Mouse (Mus musculus): Measurements from ENCODE around the gene Gm28729. TPM values are rescaled to one million over a fixed set of nuclear protein-coding genes. Genes with fewer than 3 reads are reported as not detected.

Gm28729 gene
- polyA plus RNA-seq, 1 experiment from 2014 or later = not detected

DNA sequence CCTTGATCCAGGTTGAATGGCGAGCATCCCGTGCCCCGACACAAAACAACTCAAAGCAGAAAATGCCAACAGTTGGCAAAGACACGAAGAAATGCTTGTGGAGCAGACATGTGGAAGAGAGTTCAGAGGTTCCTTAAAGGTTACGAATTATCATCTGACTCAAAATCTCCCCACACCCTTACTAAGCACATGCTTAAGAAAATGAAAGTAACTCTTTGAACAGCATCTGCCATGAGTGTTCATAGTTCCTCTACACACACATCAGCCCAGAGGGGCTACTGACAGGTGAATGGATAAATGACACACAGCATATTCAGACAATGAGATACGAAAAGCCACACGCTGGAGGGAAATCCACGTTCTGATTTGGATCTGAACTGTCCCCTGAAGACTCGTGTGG is 75.5 kb downstream of the Gm28729 start:
- Histone ChIP-seq H3K36me3 (no peaks in the 10 kb centered on the region), H3K4me3 (no peak overlapping the region), H3K9me3 (replicated peaks) (no peaks in the 10 kb centered on the region), H3K27me3 (ENCODE audit: low read depth, poor library complexity, severe bottlenecking) (no peaks in the 10 kb centered on the region), H3K4me1 (no peaks in the 10 kb centered on the region), H3K27ac (replicated peaks) (no peak overlapping the region)
- no peak for DNase-seq (ENCODE audit: low spot score)
- 92% methylated on average over 9 of the region's 9 CpGs for WGBS

DNA sequence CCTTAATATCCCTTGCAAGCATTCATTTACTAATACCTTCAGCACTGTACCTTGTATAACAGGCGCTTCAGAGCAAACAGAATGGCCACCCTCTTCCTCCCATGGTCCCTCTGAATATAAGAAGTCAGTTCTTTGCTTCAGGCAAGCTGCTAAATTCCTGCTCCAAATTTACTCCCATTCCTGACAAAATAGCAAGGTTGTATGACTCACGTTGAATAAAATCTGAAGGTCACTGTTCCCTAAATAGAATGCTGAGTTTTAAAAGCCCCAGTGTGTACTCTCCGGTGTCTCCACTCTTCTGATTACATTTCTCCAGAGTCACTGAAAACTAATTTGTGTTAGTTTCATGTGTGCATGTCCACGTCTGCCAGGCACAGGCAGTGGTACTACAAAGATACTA is 79.7 kb downstream of the Gm28729 start:
- 88% methylated on average over 4 of the region's 4 CpGs for WGBS

DNA sequence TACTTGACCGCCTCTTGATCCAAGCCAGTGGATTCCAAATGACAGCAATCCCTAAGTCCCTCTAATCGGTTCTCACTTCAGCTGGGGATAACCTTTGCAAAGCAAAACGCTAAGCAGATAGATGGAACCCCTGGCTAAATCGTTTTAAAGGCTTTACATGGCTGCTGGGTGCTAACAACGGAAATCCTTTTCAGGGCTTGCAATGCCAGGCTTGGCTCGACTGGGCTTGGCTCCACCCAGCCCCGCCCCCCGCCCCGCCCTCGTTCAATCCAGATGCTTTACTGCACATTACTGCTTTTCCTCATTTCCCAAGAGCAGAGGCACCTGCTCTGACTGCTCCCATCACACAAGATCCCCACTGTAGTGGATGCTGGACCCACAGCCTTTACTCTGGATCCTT is 83.0 kb downstream of the Gm28729 start:
- Histone ChIP-seq H3K9me3 (replicated peaks) (no peaks in the 10 kb centered on the region), H3K4me1 (peaks cover 28% of the 10 kb centered on the region), H3K36me3 (no peaks in the 10 kb centered on the region), H3K27ac (replicated peaks) (peak overlapping the region; percentile 6; the same call in 1 of the 2 replicates), H3K27me3 (ENCODE audit: low read depth, poor library complexity, severe bottlenecking) (peaks cover 46% of the 10 kb centered on the region), H3K4me3 (peak overlapping the region; percentile 31)
- 15% methylated on average over 10 of the region's 10 CpGs for WGBS
- DNase-seq (ENCODE audit: low spot score) = peak; percentile 22

More for the DNA sequence above, 79.7 kb downstream of the Gm28729 start:
- Histone ChIP-seq H3K36me3 (no peaks in the 10 kb centered on the region), H3K27me3 (ENCODE audit: low read depth, poor library complexity, severe bottlenecking) (peaks cover 17% of the 10 kb centered on the region), H3K9me3 (replicated peaks) (no peaks in the 10 kb centered on the region), H3K27ac (replicated peaks) (no peak overlapping the region), H3K4me3 (no peak overlapping the region), H3K4me1 (peaks cover 10% of the 10 kb centered on the region)
- DNase-seq (ENCODE audit: low spot score) = no peak

DNA sequence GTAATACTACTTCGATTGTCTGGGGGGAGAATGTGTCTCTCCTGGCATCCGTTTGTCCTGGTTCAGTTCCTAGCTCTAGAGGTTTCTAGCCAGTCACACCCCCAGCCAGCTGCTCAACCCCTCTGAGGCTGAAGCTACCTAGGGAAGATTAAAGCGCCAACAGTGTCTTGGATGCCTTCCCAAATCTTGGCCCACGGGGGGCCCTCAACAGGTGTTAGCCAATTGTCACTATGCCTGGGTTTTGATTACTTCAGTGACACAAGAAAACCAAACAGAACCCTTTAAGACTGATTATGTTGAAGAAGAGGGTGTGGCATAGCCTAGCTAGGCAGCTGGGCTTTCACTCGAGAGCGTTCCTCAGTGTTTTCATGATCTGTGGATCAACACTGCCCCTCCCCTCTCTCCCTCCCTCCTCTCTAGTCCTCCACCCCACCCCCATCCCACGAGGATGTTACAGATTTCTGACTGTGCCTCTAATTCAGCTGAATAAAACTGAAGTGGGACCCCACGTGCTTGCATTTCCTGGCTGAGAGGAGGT is 86.7 kb downstream of the Gm28729 start:
- Histone ChIP-seq H3K4me1 (peaks cover 33% of the 10 kb centered on the region), H3K36me3 (no peaks in the 10 kb centered on the region), H3K27ac (replicated peaks) (peak overlapping the region; percentile 79), H3K4me3 (peak overlapping the region; percentile 57), H3K9me3 (replicated peaks) (no peaks in the 10 kb centered on the region), H3K27me3 (ENCODE audit: low read depth, poor library complexity, severe bottlenecking) (peaks cover 68% of the 10 kb centered on the region)
- 3% methylated on average over 8 of the region's 8 CpGs for WGBS
- DNase-seq (ENCODE audit: low spot score) = no peak

DNA sequence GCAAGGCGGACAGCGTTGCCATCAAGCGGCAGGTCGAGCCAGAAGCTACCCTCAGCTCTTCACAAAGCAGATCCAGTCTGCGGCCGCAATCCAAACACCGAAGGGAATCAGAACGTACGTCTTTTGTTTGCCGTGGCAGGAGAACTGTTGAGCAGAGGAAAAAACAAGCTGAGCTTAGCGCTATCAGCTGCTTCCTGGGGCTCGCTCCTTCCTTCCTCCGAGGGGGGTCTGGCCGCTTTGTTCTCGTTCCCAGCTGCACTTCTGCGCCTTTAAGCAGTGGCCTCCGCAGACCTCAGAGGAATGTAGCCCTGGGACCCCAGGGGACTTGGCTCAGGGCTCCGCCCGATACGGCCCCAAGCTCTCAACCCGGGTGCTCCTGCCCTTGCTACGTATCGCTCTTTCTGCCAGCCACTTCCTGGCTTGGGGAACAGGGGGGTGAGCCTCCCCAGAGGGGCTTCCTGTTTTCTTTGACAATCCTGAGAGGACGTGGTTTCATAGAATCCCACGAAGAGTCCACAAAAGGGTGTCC is 87.2 kb downstream of the Gm28729 start:
- peak overlapping the region; percentile 79 for H3K27ac ChIP-seq (replicated peaks)
- peaks cover 68% of the 10 kb centered on the region for H3K27me3 ChIP-seq (ENCODE audit: low read depth, poor library complexity, severe bottlenecking)
- DNase-seq (ENCODE audit: low spot score) = peak; percentile 71
- under 1% methylated on average over 25 of the region's 25 CpGs for WGBS
- peaks cover 33% of the 10 kb centered on the region for H3K4me1 ChIP-seq
- peak overlapping the region; percentile 57 for H3K4me3 ChIP-seq
- no peaks in the 10 kb centered on the region for H3K9me3 ChIP-seq (replicated peaks)
- no peaks in the 10 kb centered on the region for H3K36me3 ChIP-seq

DNA sequence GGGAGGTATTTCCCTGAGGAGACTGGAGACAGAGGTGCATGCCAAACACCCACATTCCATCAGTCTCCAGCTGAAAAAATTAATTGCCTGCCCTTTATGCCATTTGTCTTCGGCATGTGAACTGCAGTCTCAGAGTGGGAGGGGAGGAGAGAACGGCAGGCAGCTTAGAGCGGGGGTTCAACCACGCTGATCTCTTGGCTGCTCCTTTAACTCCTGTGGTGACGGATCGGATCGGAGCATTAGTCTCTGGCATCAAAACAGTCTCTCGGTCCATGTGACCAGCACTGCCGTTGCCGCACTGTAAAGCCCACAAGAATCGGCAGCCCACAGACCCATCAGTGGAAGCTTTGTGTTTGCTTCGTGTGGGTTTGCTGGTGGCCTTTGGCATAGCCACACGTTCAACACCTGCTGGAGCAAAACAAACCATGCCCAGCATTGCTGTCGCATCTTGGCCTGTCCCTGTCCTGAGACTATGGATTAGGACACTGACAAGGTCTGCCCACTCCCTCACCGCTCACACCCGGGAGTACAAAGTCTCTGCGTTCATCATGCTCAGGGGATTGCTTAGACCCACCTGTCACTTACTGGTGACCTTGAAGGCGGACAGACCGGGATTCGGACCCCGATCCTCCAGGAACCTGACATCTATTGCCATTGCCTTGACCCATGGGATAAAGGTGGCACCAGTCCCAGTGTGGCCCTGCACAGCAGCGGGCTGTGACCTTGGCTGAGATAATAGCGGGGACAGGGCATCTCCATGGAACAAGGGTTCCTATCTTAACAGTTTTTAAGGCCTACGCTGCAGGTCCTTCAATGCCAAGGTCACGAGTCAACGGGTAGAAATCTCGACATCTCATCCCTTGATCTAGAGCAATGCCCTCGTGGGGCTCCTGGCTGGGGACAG is 87.9 kb downstream of the Gm28729 start:
- Histone ChIP-seq H3K36me3 (no peaks in the 10 kb centered on the region), H3K4me3 (peak overlapping the region; percentile 57), H3K27ac (replicated peaks) (peak overlapping the region; percentile 79), H3K27me3 (ENCODE audit: low read depth, poor library complexity, severe bottlenecking) (peaks cover 68% of the 10 kb centered on the region), H3K4me1 (peaks cover 28% of the 10 kb centered on the region), H3K9me3 (replicated peaks) (no peaks in the 10 kb centered on the region)
- WGBS = 7% methylated on average over 28 of the region's 28 CpGs
- peak; percentile 36 for DNase-seq (ENCODE audit: low spot score)

Other genes starting within 250 kb of the Gm28729 start
- gene Atp1b3, start 160.8 kb downstream of the Gm28729 start, polyA plus RNA-seq (2016; fragmentation: Nextera tagmentation; extraction: Ambion mirVana) = 175 and 184 TPM in 2 replicates
- gene Rnf7, start 46.6 kb downstream of the Gm28729 start, polyA plus RNA-seq (2016; fragmentation: Nextera tagmentation; extraction: Ambion mirVana) = 280 and 283 TPM in 2 replicates
- gene Rasa2, start 106.4 kb upstream of the Gm28729 start, polyA plus RNA-seq (2016; fragmentation: Nextera tagmentation; extraction: Ambion mirVana) = 12.8 and 13.3 TPM in 2 replicates
- 8.1 and 10.6 TPM in 2 replicates for gene Zbtb38, start 227.6 kb upstream of the Gm28729 start, polyA plus RNA-seq (2016; fragmentation: Nextera tagmentation; extraction: Ambion mirVana)

All from midbrain, embryonic 10.5 days (tissue).